ENCODE assay signal across 31 mouse cellular contexts in genomic region chr8:127792611-127793010, GRCm38 (mm10).
"Had no signal": no experiment of that assay in that cellular context is flagged by ENCODE, and none has a peak within 500 bp of the region (broad histone marks: within the 10 kb centered on the region; RNA-seq: fewer than 3 reads in every experiment).

No protein-coding gene starts in this region.

- H3K36me3 ChIP-seq: limb, embryonic 10.5 days; limb, embryonic 12.5 days; limb, embryonic 13.5 days; limb, embryonic 15.5 days; liver, embryonic 12.5 days; liver, embryonic 13.5 days; liver, embryonic 15.5 days; lung, embryonic 15.5 days; midbrain, embryonic 12.5 days; midbrain, embryonic 13.5 days; midbrain, embryonic 15.5 days; neural tube, embryonic 12.5 days had no signal

- DNase-seq: left cerebral cortex, postnatal 4 days; liver; liver, embryonic 13.5 days; liver, postnatal 0 days; lung, adult 18-20 months; lung, adult 2 months; lung, embryonic 14.5 days; lung, postnatal 10 days; lung, postnatal 14 days; lung, postnatal 36 days; lung, postnatal 4 days; midbrain, embryonic 14.5 days had no signal

- H3K4me1 ChIP-seq: limb, embryonic 10.5 days; limb, embryonic 12.5 days; limb, embryonic 13.5 days; limb, embryonic 15.5 days; liver, embryonic 12.5 days; liver, embryonic 13.5 days; liver, embryonic 15.5 days; lung, embryonic 15.5 days; neural tube, embryonic 12.5 days had no signal

- H3K27ac ChIP-seq: left cerebral cortex, adult 2 months; limb, embryonic 10.5 days; limb, embryonic 12.5 days; limb, embryonic 13.5 days; limb, embryonic 15.5 days; liver, embryonic 12.5 days; liver, embryonic 13.5 days; liver, embryonic 14.5 days; liver, embryonic 15.5 days; lung, embryonic 15.5 days; macrophage; midbrain, embryonic 12.5 days; midbrain, embryonic 13.5 days; midbrain, embryonic 15.5 days; neural tube, embryonic 12.5 days had no signal

- ATAC-seq: liver, embryonic 12.5 days; liver, postnatal 0 days; lung, postnatal 0 days; midbrain, embryonic 13.5 days; midbrain, embryonic 15.5 days; midbrain, embryonic 16.5 days had no signal

- H3K27me3 ChIP-seq: limb, embryonic 12.5 days; limb, embryonic 13.5 days; limb, embryonic 15.5 days; liver, embryonic 12.5 days; liver, embryonic 13.5 days; liver, embryonic 15.5 days; lung, embryonic 15.5 days; megakaryocyte, embryonic 14.5 days; midbrain, embryonic 12.5 days; midbrain, embryonic 13.5 days; midbrain, embryonic 15.5 days; neural tube, embryonic 12.5 days had no signal

- H3K4me3 ChIP-seq: left cerebral cortex, adult 2 months; limb, embryonic 10.5 days; limb, embryonic 12.5 days; limb, embryonic 13.5 days; limb, embryonic 15.5 days; liver, embryonic 12.5 days; liver, embryonic 13.5 days; liver, embryonic 15.5 days; lung, embryonic 15.5 days; megakaryocyte, embryonic 14.5 days; midbrain, embryonic 12.5 days; midbrain, embryonic 13.5 days; midbrain, embryonic 15.5 days; myocyte; neural tube, embryonic 12.5 days had no signal

- H3K9ac ChIP-seq: limb, embryonic 12.5 days; limb, embryonic 13.5 days; limb, embryonic 15.5 days; liver, embryonic 12.5 days; liver, embryonic 13.5 days; liver, embryonic 14.5 days; liver, embryonic 15.5 days; liver, postnatal 0 days; lung, embryonic 14.5 days; lung, embryonic 15.5 days; midbrain, embryonic 12.5 days; midbrain, embryonic 13.5 days; midbrain, embryonic 15.5 days; neural tube, embryonic 12.5 days had no signal

- H3K9me3 ChIP-seq: limb, embryonic 10.5 days; limb, embryonic 12.5 days; limb, embryonic 13.5 days; limb, embryonic 15.5 days; liver, embryonic 12.5 days; liver, embryonic 13.5 days; liver, embryonic 15.5 days; lung, embryonic 15.5 days; megakaryocyte, embryonic 14.5 days; midbrain, embryonic 12.5 days; midbrain, embryonic 13.5 days; midbrain, embryonic 15.5 days; neural tube, embryonic 12.5 days had no signal

- H3K4me2 ChIP-seq: limb, embryonic 12.5 days; limb, embryonic 13.5 days; limb, embryonic 15.5 days; liver, embryonic 11.5 days; liver, embryonic 12.5 days; liver, embryonic 13.5 days; liver, embryonic 15.5 days; lung, embryonic 14.5 days; lung, embryonic 15.5 days; midbrain, embryonic 12.5 days; midbrain, embryonic 13.5 days; midbrain, embryonic 15.5 days; neural tube, embryonic 12.5 days had no signal
